Mouse (Mus musculus): ENCODE results near the gene Npb. TPM values are rescaled to one million over a fixed set of nuclear protein-coding genes. Genes with fewer than 3 reads are reported as not detected.

Npb gene
- not detected for polyA plus RNA-seq (2014; fragmentation: Illumina TruSeq; extraction: RNeasy Lipid Tissue Mini Kit (QIAGEN cat#74804); ENCODE audit: low read depth, low replicate concordance)

DNA sequence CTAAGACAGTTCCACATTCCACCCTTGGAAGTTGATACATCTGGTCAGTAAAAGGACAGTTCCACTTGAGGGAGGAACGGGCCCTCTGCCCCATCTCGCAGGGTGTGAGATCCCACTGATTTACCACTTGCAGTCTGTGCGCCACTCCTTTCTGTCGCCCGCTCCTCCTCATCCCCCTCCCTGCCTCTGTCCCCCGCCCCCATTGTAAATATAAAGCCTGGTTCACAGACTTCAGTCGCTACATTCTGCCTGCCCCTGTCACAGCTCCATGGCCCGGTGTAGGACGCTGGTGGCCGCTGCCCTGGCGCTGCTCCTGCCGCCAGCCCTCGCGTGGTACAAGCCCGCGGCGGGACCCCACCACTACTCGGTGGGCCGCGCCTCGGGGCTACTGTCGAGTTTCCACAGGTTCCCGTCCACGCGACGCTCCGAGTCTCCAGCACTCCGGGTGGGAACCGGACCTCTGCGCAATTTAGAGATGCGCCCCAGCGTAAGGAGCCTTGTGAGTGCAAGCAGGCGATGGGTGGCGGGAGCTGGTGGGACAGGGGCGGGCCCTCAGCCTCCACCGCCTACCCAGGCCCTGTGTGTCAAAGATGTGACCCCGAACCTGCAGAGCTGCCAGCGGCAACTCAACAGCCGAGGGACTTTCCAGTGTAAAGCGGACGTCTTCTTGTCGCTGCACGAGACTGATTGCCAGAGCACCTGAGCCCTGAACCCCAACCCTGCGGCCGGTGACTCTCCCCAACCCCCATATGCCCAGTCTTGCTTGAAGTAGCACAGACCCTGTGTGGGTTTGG lies at the start of gene Npb:
Npb (plus strand) TSS at position 237 of the 794 bp plus-strand sequence.

GRCm38 (mm10) chr11:120572752-120573584 lies 35.3 kb upstream of the Npb start, which contains the start of gene P4hb:
P4hb (minus strand) TSS chr11:120573253.

GRCm38 (mm10) chr11:120581490-120582267 lies 26.6 kb upstream of the Npb start, which contains the start of gene Arhgdia:
Arhgdia (minus strand) TSS chr11:120581624.

GRCm38 (mm10) chr11:120598283-120598989 lies 9.8 kb upstream of the Npb start, which contains the start of the genes Alyref and Anapc11:
Alyref (minus strand) TSS chr11:120598365.
Anapc11 (plus strand) TSS chr11:120598421.

DNA sequence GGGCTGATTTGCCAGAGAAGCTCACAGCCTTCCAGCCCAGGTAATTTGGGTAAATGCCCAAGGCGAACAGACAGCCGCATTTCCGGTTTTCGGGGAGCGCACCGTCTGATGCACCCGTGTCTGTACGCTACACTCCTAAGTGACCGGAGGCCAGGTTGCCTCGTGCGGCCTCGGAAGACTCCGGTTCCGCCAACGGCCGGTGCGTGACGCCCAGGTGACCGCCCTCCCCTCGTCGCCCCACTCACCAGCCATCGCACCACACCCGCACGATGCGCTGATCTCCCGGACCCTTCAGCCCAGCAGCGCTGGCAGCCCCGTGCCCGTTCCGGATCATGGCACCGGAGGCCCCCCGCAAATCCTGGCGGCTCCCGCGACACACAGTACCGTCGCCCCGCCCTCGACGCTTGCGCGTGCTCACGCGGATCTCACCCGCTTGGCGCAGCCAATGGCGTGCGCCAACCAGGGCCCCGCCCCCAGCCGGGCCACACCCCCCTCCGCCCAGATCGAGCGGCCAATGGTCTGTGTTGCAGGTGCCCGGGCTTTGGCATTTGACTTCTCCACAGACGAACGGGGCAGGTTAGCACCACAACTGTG lies 9.3 kb downstream of the Npb start, which contains the start of gene Pcyt2:
Pcyt2 (minus strand) TSS at position 418 of the 594 bp plus-strand sequence.

DNA sequence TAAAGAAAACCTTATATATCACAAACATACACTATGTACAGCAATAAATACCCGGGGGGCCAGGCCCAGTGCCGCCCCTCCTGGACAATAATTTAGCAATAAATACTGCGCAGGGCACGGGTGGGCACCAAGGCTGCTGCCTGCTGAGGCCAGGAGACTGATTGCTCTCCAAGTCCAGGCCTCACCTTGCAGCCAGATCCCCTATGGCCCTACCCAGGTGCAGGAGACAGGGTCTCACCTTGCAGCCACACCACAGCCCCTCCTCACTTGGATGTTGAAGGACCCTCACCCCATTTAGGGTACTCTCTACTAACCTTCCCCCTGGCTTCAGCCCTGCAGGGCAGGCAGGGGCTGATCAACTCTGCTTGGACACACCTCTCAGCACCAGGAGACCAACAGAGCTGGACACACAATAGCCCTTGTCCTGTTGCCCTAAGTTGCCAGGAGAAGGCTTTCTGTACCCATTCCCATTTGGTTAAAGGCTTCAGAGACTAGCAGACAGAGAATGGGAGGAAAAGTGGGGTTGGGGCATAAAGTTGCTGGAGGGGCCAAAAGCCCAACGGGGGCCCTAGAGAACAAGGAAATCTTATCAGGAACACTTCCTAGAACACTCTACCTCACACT lies 17.0 kb downstream of the Npb start, which contains the start of gene Sirt7:
Sirt7 (minus strand) TSS at position 89 of the 624 bp plus-strand sequence.

DNA sequence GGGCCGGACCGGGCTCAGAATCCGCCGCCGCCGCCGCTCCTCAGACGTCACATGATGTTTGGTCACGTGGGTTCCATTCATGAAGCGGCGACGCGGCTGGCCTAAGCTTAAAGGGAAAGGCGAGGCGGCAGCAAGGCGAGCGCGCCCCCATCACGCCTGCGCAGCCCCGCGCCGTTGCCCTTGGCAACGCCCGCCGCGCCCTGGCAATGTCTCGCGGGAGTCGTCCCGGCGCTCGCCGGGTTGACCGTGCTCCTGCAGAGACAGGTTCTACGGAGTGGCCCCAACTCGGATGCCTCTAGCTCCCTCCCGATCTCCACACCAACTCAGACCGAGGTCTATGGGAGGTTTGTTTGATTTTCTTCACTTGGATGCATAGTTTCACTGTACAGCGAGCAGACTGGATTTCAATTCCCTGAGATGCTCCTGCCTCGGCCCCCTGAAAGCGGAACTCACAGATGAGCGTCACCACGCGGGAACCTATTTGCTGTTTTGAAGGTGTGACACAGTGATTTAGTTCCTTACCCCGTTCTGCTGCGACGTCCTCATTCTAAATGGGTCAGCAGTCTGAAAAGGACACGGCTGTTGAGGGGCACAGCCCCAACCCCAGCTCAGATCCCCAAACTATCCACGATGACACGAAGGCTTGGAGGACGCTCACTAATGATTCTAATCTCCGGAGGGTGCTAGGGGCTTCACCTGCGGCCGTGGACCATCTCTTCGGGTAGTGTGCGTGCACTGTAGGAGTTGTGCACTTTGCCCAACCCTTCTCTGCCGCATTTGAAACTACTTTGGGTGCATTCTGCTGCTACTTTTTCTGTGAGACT lies 25.5 kb downstream of the Npb start, which contains the start of gene Mafg:
Mafg (minus strand) TSS at position 81 of the 824 bp plus-strand sequence.

DNA sequence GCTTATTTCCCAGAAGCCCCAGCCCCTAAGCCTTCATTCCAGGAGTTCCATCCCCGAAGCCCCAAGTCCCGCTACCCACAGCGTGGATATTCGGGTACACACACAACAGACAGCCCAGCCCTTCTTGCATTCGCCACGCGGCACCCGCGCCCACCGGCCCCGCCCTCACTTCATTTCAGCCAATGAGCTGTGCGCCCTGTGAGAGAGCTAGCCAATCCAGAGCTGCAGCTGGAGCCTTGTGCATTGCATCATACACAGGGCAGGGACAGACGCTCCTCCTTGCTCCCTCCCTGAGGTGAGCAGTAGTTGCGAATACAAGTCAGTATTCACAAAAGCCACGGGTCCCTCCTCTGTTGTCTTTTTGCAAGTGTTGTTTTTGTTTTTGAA lies 35.3 kb downstream of the Npb start, which contains the start of gene Pycr1:
Pycr1 (minus strand) TSS at position 169 of the 387 bp plus-strand sequence.

GRCm38 (mm10) chr11:120648001-120648476 lies 39.8 kb downstream of the Npb start, which contains the start of gene Myadml2:
Myadml2 (minus strand) TSS chr11:120648158.

Other genes with a start within 250 kb of the Npb start
- not detected for gene Fscn2, start 246.9 kb upstream of the Npb start, polyA plus RNA-seq (2014; fragmentation: Illumina TruSeq; extraction: RNeasy Lipid Tissue Mini Kit (QIAGEN cat#74804); ENCODE audit: low read depth, low replicate concordance)
- 12.4 TPM for gene Faap100, start 229.7 kb upstream of the Npb start, polyA plus RNA-seq (2014; fragmentation: Illumina TruSeq; extraction: RNeasy Lipid Tissue Mini Kit (QIAGEN cat#74804); ENCODE audit: low read depth, low replicate concordance)
- 46.6 TPM for gene Nploc4, start 170.8 kb upstream of the Npb start, polyA plus RNA-seq (2014; fragmentation: Illumina TruSeq; extraction: RNeasy Lipid Tissue Mini Kit (QIAGEN cat#74804); ENCODE audit: low read depth, low replicate concordance)
- not detected for gene Tspan10, start 165.8 kb upstream of the Npb start, polyA plus RNA-seq (2014; fragmentation: Illumina TruSeq; extraction: RNeasy Lipid Tissue Mini Kit (QIAGEN cat#74804); ENCODE audit: low read depth, low replicate concordance)
- 1.0 TPM for gene Pde6g, start 155.0 kb upstream of the Npb start, polyA plus RNA-seq (2014; fragmentation: Illumina TruSeq; extraction: RNeasy Lipid Tissue Mini Kit (QIAGEN cat#74804); ENCODE audit: low read depth, low replicate concordance)
- 53.5 TPM for gene Oxld1, start 150.4 kb upstream of the Npb start, polyA plus RNA-seq (2014; fragmentation: Illumina TruSeq; extraction: RNeasy Lipid Tissue Mini Kit (QIAGEN cat#74804); ENCODE audit: low read depth, low replicate concordance)
- 10.3 TPM for gene Ccdc137, start 150.4 kb upstream of the Npb start, polyA plus RNA-seq (2014; fragmentation: Illumina TruSeq; extraction: RNeasy Lipid Tissue Mini Kit (QIAGEN cat#74804); ENCODE audit: low read depth, low replicate concordance)
- gene Arl16, start 140.9 kb upstream of the Npb start, polyA plus RNA-seq (2014; fragmentation: Illumina TruSeq; extraction: RNeasy Lipid Tissue Mini Kit (QIAGEN cat#74804); ENCODE audit: low read depth, low replicate concordance), result 11.3 TPM
- 230 TPM for gene Mrpl12, start 123.9 kb upstream of the Npb start, polyA plus RNA-seq (2014; fragmentation: Illumina TruSeq; extraction: RNeasy Lipid Tissue Mini Kit (QIAGEN cat#74804); ENCODE audit: low read depth, low replicate concordance)
- gene Slc25a10, start 116.6 kb upstream of the Npb start, polyA plus RNA-seq (2014; fragmentation: Illumina TruSeq; extraction: RNeasy Lipid Tissue Mini Kit (QIAGEN cat#74804); ENCODE audit: low read depth, low replicate concordance), result 12.9 TPM
- gene Gcgr, start 77.8 kb upstream of the Npb start, polyA plus RNA-seq (2014; fragmentation: Illumina TruSeq; extraction: RNeasy Lipid Tissue Mini Kit (QIAGEN cat#74804); ENCODE audit: low read depth, low replicate concordance), result 0.81 TPM
- gene Mcrip1, start 58.8 kb upstream of the Npb start, polyA plus RNA-seq (2014; fragmentation: Illumina TruSeq; extraction: RNeasy Lipid Tissue Mini Kit (QIAGEN cat#74804); ENCODE audit: low read depth, low replicate concordance), result 64.9 TPM
- not detected for gene Ppp1r27, start 57.3 kb upstream of the Npb start, polyA plus RNA-seq (2014; fragmentation: Illumina TruSeq; extraction: RNeasy Lipid Tissue Mini Kit (QIAGEN cat#74804); ENCODE audit: low read depth, low replicate concordance)
- gene P4hb, start 35.2 kb upstream of the Npb start, polyA plus RNA-seq (2014; fragmentation: Illumina TruSeq; extraction: RNeasy Lipid Tissue Mini Kit (QIAGEN cat#74804); ENCODE audit: low read depth, low replicate concordance), result 176 TPM
- 159 TPM for gene Arhgdia, start 26.9 kb upstream of the Npb start, polyA plus RNA-seq (2014; fragmentation: Illumina TruSeq; extraction: RNeasy Lipid Tissue Mini Kit (QIAGEN cat#74804); ENCODE audit: low read depth, low replicate concordance)
- 25.3 TPM for gene Alyref, start 10.1 kb upstream of the Npb start, polyA plus RNA-seq (2014; fragmentation: Illumina TruSeq; extraction: RNeasy Lipid Tissue Mini Kit (QIAGEN cat#74804); ENCODE audit: low read depth, low replicate concordance)
- 53.2 TPM for gene Anapc11, start 10.1 kb upstream of the Npb start, polyA plus RNA-seq (2014; fragmentation: Illumina TruSeq; extraction: RNeasy Lipid Tissue Mini Kit (QIAGEN cat#74804); ENCODE audit: low read depth, low replicate concordance)
- gene Pcyt2, start 9.5 kb downstream of the Npb start, polyA plus RNA-seq (2014; fragmentation: Illumina TruSeq; extraction: RNeasy Lipid Tissue Mini Kit (QIAGEN cat#74804); ENCODE audit: low read depth, low replicate concordance), result 72.2 TPM
- gene Sirt7, start 16.8 kb downstream of the Npb start, polyA plus RNA-seq (2014; fragmentation: Illumina TruSeq; extraction: RNeasy Lipid Tissue Mini Kit (QIAGEN cat#74804); ENCODE audit: low read depth, low replicate concordance), result 16.4 TPM
- 42.4 TPM for gene Mafg, start 25.1 kb downstream of the Npb start, polyA plus RNA-seq (2014; fragmentation: Illumina TruSeq; extraction: RNeasy Lipid Tissue Mini Kit (QIAGEN cat#74804); ENCODE audit: low read depth, low replicate concordance)
- 2.0 TPM for gene Pycr1, start 35.3 kb downstream of the Npb start, polyA plus RNA-seq (2014; fragmentation: Illumina TruSeq; extraction: RNeasy Lipid Tissue Mini Kit (QIAGEN cat#74804); ENCODE audit: low read depth, low replicate concordance)
- 61.7 TPM for gene Myadml2, start 39.7 kb downstream of the Npb start, polyA plus RNA-seq (2014; fragmentation: Illumina TruSeq; extraction: RNeasy Lipid Tissue Mini Kit (QIAGEN cat#74804); ENCODE audit: low read depth, low replicate concordance)
- gene Notum, start 52.7 kb downstream of the Npb start, polyA plus RNA-seq (2014; fragmentation: Illumina TruSeq; extraction: RNeasy Lipid Tissue Mini Kit (QIAGEN cat#74804); ENCODE audit: low read depth, low replicate concordance), result not detected
- gene Aspscr1, start 64.5 kb downstream of the Npb start, polyA plus RNA-seq (2014; fragmentation: Illumina TruSeq; extraction: RNeasy Lipid Tissue Mini Kit (QIAGEN cat#74804); ENCODE audit: low read depth, low replicate concordance), result 39.2 TPM
- gene Cenpx, start 105.3 kb downstream of the Npb start, polyA plus RNA-seq (2014; fragmentation: Illumina TruSeq; extraction: RNeasy Lipid Tissue Mini Kit (QIAGEN cat#74804); ENCODE audit: low read depth, low replicate concordance), result 53.4 TPM
- gene Lrrc45, start 105.4 kb downstream of the Npb start, polyA plus RNA-seq (2014; fragmentation: Illumina TruSeq; extraction: RNeasy Lipid Tissue Mini Kit (QIAGEN cat#74804); ENCODE audit: low read depth, low replicate concordance), result 12.1 TPM
- 4.0 TPM for gene Rac3, start 113.0 kb downstream of the Npb start, polyA plus RNA-seq (2014; fragmentation: Illumina TruSeq; extraction: RNeasy Lipid Tissue Mini Kit (QIAGEN cat#74804); ENCODE audit: low read depth, low replicate concordance)
- gene Dcxr, start 118.8 kb downstream of the Npb start, polyA plus RNA-seq (2014; fragmentation: Illumina TruSeq; extraction: RNeasy Lipid Tissue Mini Kit (QIAGEN cat#74804); ENCODE audit: low read depth, low replicate concordance), result 23.6 TPM
- gene Cbr2, start 123.6 kb downstream of the Npb start, polyA plus RNA-seq (2014; fragmentation: Illumina TruSeq; extraction: RNeasy Lipid Tissue Mini Kit (QIAGEN cat#74804); ENCODE audit: low read depth, low replicate concordance), result 30.3 TPM
- gene Hmga1b, start 154.3 kb downstream of the Npb start, polyA plus RNA-seq (2014; fragmentation: Illumina TruSeq; extraction: RNeasy Lipid Tissue Mini Kit (QIAGEN cat#74804); ENCODE audit: low read depth, low replicate concordance), result 3.6 TPM
- gene Rfng, start 175.7 kb downstream of the Npb start, polyA plus RNA-seq (2014; fragmentation: Illumina TruSeq; extraction: RNeasy Lipid Tissue Mini Kit (QIAGEN cat#74804); ENCODE audit: low read depth, low replicate concordance), result 18.9 TPM
- 66.7 TPM for gene Gps1, start 175.8 kb downstream of the Npb start, polyA plus RNA-seq (2014; fragmentation: Illumina TruSeq; extraction: RNeasy Lipid Tissue Mini Kit (QIAGEN cat#74804); ENCODE audit: low read depth, low replicate concordance)
- gene Dus1l, start 187.9 kb downstream of the Npb start, polyA plus RNA-seq (2014; fragmentation: Illumina TruSeq; extraction: RNeasy Lipid Tissue Mini Kit (QIAGEN cat#74804); ENCODE audit: low read depth, low replicate concordance), result 27.0 TPM
- 30.7 TPM for gene Fasn, start 216.1 kb downstream of the Npb start, polyA plus RNA-seq (2014; fragmentation: Illumina TruSeq; extraction: RNeasy Lipid Tissue Mini Kit (QIAGEN cat#74804); ENCODE audit: low read depth, low replicate concordance)

Data from heart, adult 10 weeks (tissue).